Mouse (Mus musculus) gastrocnemius, postnatal 10 days (tissue): ENCODE measurements at regions not wholly inside any gene's neighbourhood (a gene's known extent, or its start where the extent isn't known, plus 50 kb on each side); places are given as distances from the start of the nearest gene placed in this dataset.
"Not testable (repeated sequence)": the region's sequence is repeated elsewhere in the genome, so short reads cannot be mapped to it uniquely, and the experiment has no call there.

Experiments used
- DNase-seq: peaks from one replicate; pipeline ENCODE4 v3.0.0; 2021; ENCODE audit warnings: mixed read lengths

- DNase-seq = no peak
Measured at GRCm38 (mm10) chr12:69524337-69525035, 58.3 kb downstream of the Vcpkmt start.

GRCm38 (mm10) chr12:69519869-69520268 is 63.0 kb downstream of the Vcpkmt start:
- no peak for DNase-seq

- DNase-seq = no peak
Measured at GRCm38 (mm10) chr12:69519028-69519427, 63.8 kb downstream of the Vcpkmt start.

- DNase-seq = no peak
Measured at GRCm38 (mm10) chr12:69517616-69518015, 65.2 kb downstream of the Vcpkmt start.

GRCm38 (mm10) chr12:69516314-69516916 is 66.4 kb downstream of the Vcpkmt start:
- DNase-seq = no peak

- DNase-seq = no peak
Measured at GRCm38 (mm10) chr12:69515850-69516249, 67.0 kb downstream of the Vcpkmt start.

GRCm38 (mm10) chr12:69515117-69515516 is 67.7 kb downstream of the Vcpkmt start:
- no peak for DNase-seq

GRCm38 (mm10) chr12:69513166-69513565 is 69.7 kb downstream of the Vcpkmt start:
- no peak for DNase-seq

GRCm38 (mm10) chr12:69510736-69511135 is 72.1 kb downstream of the Vcpkmt start:
- no peak for DNase-seq

- not testable (repeated sequence) for DNase-seq
Measured at GRCm38 (mm10) chr12:69509180-69509579, 73.6 kb downstream of the Vcpkmt start.

GRCm38 (mm10) chr12:69507906-69508305 is 74.9 kb downstream of the Vcpkmt start:
- no peak for DNase-seq

- no peak for DNase-seq
Measured at GRCm38 (mm10) chr12:69507333-69507732, 75.5 kb downstream of the Vcpkmt start.

- DNase-seq = peak; percentile 19
Measured at GRCm38 (mm10) chr12:69502706-69503070, 80.1 kb downstream of the Vcpkmt start.

GRCm38 (mm10) chr12:69501783-69502705 is 80.8 kb downstream of the Vcpkmt start:
- DNase-seq = peak; percentile 73

- no peak for DNase-seq
Measured at GRCm38 (mm10) chr12:69501346-69501730, 81.5 kb downstream of the Vcpkmt start.

GRCm38 (mm10) chr12:69500600-69501345 is 82.1 kb downstream of the Vcpkmt start:
- peak; percentile 57 for DNase-seq

GRCm38 (mm10) chr12:69497121-69497520 is 85.7 kb downstream of the Vcpkmt start:
- peak; percentile 80 for DNase-seq

- DNase-seq = no peak
Measured at GRCm38 (mm10) chr12:69496341-69496904, 86.4 kb downstream of the Vcpkmt start.

- no peak for DNase-seq
Measured at GRCm38 (mm10) chr12:69495776-69496175, 87.1 kb downstream of the Vcpkmt start.

GRCm38 (mm10) chr12:69494648-69495047 is 88.2 kb downstream of the Vcpkmt start:
- DNase-seq = no peak

GRCm38 (mm10) chr12:69489686-69490085 is 93.1 kb downstream of the Vcpkmt start:
- DNase-seq = no peak

- DNase-seq = no peak
Measured at GRCm38 (mm10) chr12:69486903-69487302, 95.9 kb downstream of the Vcpkmt start.
